Mouse (Mus musculus) limb, embryonic 15.5 days (tissue): ENCODE data around the gene Lcn11. TPM values are rescaled to one million over a fixed set of nuclear protein-coding genes. Genes with fewer than 3 reads are reported as not detected.
"Not testable (repeated sequence)": the region's sequence is repeated elsewhere in the genome, so short reads cannot be mapped to it uniquely, and the experiment has no call there.

Source experiments
- ATAC-seq: fragments of 200-750 bp; cut with Nextera tagmentation; 2 replicates; pipeline ENCODE4 v1.8.0; 2017; ENCODE audit warnings: low read depth, moderate TSS enrichment; ENCODE audit not compliant: insufficient number of reproducible peaks, low FRiP score, low TSS enrichment
- H3K27ac ChIP-seq: fragments of 300-500 bp; sonication (generic); 2 replicates; pipeline ENCODE4 v1.5.1; 2015; ENCODE audit warnings: moderate library complexity, mild to moderate bottlenecking, inconsistent platforms
- H3K27me3 ChIP-seq: fragments of 300-500 bp; sonication (generic); 2 replicates; pipeline ENCODE4 v1.6.1; 2015; ENCODE audit warnings: inconsistent platforms
- H3K36me3 ChIP-seq: fragments of 300-500 bp; sonication (generic); 2 replicates; pipeline ENCODE4 v1.6.1; 2015; ENCODE audit warnings: inconsistent platforms
- H3K4me1 ChIP-seq: fragments of 300-500 bp; sonication (generic); 2 replicates; pipeline ENCODE4 v1.6.1; 2015; ENCODE audit warnings: inconsistent platforms
- H3K4me2 ChIP-seq: fragments of 300-500 bp; sonication (generic); 2 replicates; pipeline ENCODE4 v1.6.1; 2015; ENCODE audit warnings: mild to moderate bottlenecking, inconsistent platforms
- H3K4me3 ChIP-seq: fragments of 300-500 bp; sonication (generic); 2 replicates; pipeline ENCODE4 v1.5.1; 2015; ENCODE audit warnings: mild to moderate bottlenecking, inconsistent platforms
- H3K9ac ChIP-seq: fragments of 300-500 bp; sonication (generic); 2 replicates; pipeline ENCODE4 v1.6.1; 2015; ENCODE audit warnings: inconsistent platforms
- H3K9me3 ChIP-seq: fragments of 300-500 bp; sonication (generic); 2 replicates; pipeline ENCODE4 v1.6.1; 2016; ENCODE audit warnings: inconsistent platforms
- WGBS: fragments of 180-500 bp; shearing (Covaris S2); methylation state at CpG from one replicate; pipeline ENCODE4 v1.1.7; 2015; 5-methylcytosine and 5-hydroxymethylcytosine counted together
- polyA plus RNA-seq: library from polyadenylated mRNA; unstranded; fragments of >200 nt; fragmentation: Nextera tagmentation; extraction: Ambion mirVana; gene quantifications from 2 replicates; pipeline ENCODE4 v1.2.1, GENCODE M21; 2015

Lcn11 gene
- polyA plus RNA-seq, 1 experiment from 2014 or later, result not detected

GRCm38 (mm10) chr2:25780921-25781320 lies 4.1 kb downstream of the Lcn11 start:
- H3K36me3 ChIP-seq, result no peaks in the 10 kb centered on the region
- no peaks in the 10 kb centered on the region for H3K9me3 ChIP-seq
- 35% methylated on average over 4 of the region's 4 CpGs for WGBS
- H3K4me1 ChIP-seq, result no peaks in the 10 kb centered on the region
- no peak overlapping the region for H3K4me2 ChIP-seq
- H3K27me3 ChIP-seq, result no peaks in the 10 kb centered on the region
- no peak overlapping the region for H3K4me3 ChIP-seq
- no peak for ATAC-seq
- H3K9ac ChIP-seq, result no peak overlapping the region
- H3K27ac ChIP-seq, result no peak overlapping the region

GRCm38 (mm10) chr2:25781957-25782356 lies 5.1 kb downstream of the Lcn11 start, which contains the start of gene Gm13539:
Gm13539 (plus strand) TSS chr2:25782257.
- ATAC-seq, result no peak
- H3K27me3 ChIP-seq, result no peaks in the 10 kb centered on the region
- no peak within 1 kb of the TSS for H3K9ac ChIP-seq
- H3K4me3 ChIP-seq, result no peak within 1 kb of the TSS
- WGBS, result 82% methylated on average over 3 of the region's 3 CpGs
- H3K4me2 ChIP-seq, result no peak within 1 kb of the TSS
- H3K36me3 ChIP-seq, result no peaks in the 10 kb centered on the region
- H3K27ac ChIP-seq, result no peak within 1 kb of the TSS
- H3K9me3 ChIP-seq, result no peaks in the 10 kb centered on the region
- no peaks in the 10 kb centered on the region for H3K4me1 ChIP-seq

- Histone ChIP-seq H3K4me1 (no peaks in the 10 kb centered on the region), H3K9ac (no peak overlapping the region), H3K4me2 (no peak overlapping the region), H3K9me3 (no peaks in the 10 kb centered on the region), H3K27me3 (no peaks in the 10 kb centered on the region), H3K36me3 (no peaks in the 10 kb centered on the region), H3K27ac (no peak overlapping the region), H3K4me3 (no peak overlapping the region)
- no peak for ATAC-seq
- 65% methylated on average over 5 of the region's 5 CpGs for WGBS
Measured at GRCm38 (mm10) chr2:25785573-25786322, 8.9 kb downstream of the Lcn11 start.

- Histone ChIP-seq H3K9me3 (no peaks in the 10 kb centered on the region), H3K4me2 (no peak overlapping the region), H3K27ac (no peak overlapping the region), H3K36me3 (no peaks in the 10 kb centered on the region), H3K4me1 (no peaks in the 10 kb centered on the region), H3K9ac (no peak overlapping the region), H3K27me3 (no peaks in the 10 kb centered on the region), H3K4me3 (no peak overlapping the region)
- ATAC-seq, result no peak
- WGBS, result 82% methylated on average over 3 of the region's 3 CpGs
Measured at GRCm38 (mm10) chr2:25789092-25789491, 12.3 kb downstream of the Lcn11 start.

GRCm38 (mm10) chr2:25797635-25798034 lies 20.8 kb downstream of the Lcn11 start:
- Histone ChIP-seq H3K36me3 (no peaks in the 10 kb centered on the region), H3K9me3 (no peaks in the 10 kb centered on the region), H3K27ac (no peak overlapping the region), H3K27me3 (no peaks in the 10 kb centered on the region), H3K4me2 (no peak overlapping the region), H3K9ac (no peak overlapping the region), H3K4me1 (no peaks in the 10 kb centered on the region), H3K4me3 (no peak overlapping the region)
- ATAC-seq, result no peak
- 20% methylated on average over 2 of the region's 2 CpGs for WGBS

- no peaks in the 10 kb centered on the region for H3K36me3 ChIP-seq
- H3K27ac ChIP-seq, result no peak overlapping the region
- no peak for ATAC-seq
- H3K4me2 ChIP-seq, result no peak overlapping the region
- H3K4me3 ChIP-seq, result no peak overlapping the region
- H3K27me3 ChIP-seq, result no peaks in the 10 kb centered on the region
- no peaks in the 10 kb centered on the region for H3K9me3 ChIP-seq
- 64% methylated on average over 5 of the region's 5 CpGs for WGBS
- H3K9ac ChIP-seq, result no peak overlapping the region
- H3K4me1 ChIP-seq, result no peaks in the 10 kb centered on the region
Measured at GRCm38 (mm10) chr2:25798065-25798464, 21.2 kb downstream of the Lcn11 start.

- Histone ChIP-seq H3K36me3 (no peaks in the 10 kb centered on the region), H3K4me1 (no peaks in the 10 kb centered on the region), H3K9ac (no peak overlapping the region), H3K27ac (no peak overlapping the region), H3K4me2 (no peak overlapping the region), H3K27me3 (no peaks in the 10 kb centered on the region), H3K4me3 (no peak overlapping the region), H3K9me3 (no peaks in the 10 kb centered on the region)
- ATAC-seq, result no peak
- WGBS, result 73% methylated on average over 2 of the region's 2 CpGs
Measured at GRCm38 (mm10) chr2:25811711-25812110, 34.9 kb downstream of the Lcn11 start.

GRCm38 (mm10) chr2:25813364-25813763 lies 36.5 kb downstream of the Lcn11 start:
- H3K9ac ChIP-seq, result no peak overlapping the region
- no peak overlapping the region for H3K4me3 ChIP-seq
- H3K27ac ChIP-seq, result no peak overlapping the region
- no peaks in the 10 kb centered on the region for H3K9me3 ChIP-seq
- H3K36me3 ChIP-seq, result no peaks in the 10 kb centered on the region
- 74% methylated on average over 5 of the region's 5 CpGs for WGBS
- H3K4me1 ChIP-seq, result no peaks in the 10 kb centered on the region
- H3K4me2 ChIP-seq, result no peak overlapping the region
- H3K27me3 ChIP-seq, result no peaks in the 10 kb centered on the region
- ATAC-seq, result no peak

- ATAC-seq, H3K4me2 ChIP-seq, H3K9ac ChIP-seq, H3K36me3 ChIP-seq, H3K9me3 ChIP-seq, H3K27ac ChIP-seq, H3K4me3 ChIP-seq, H3K4me1 ChIP-seq, H3K27me3 ChIP-seq: not testable (repeated sequence)
- WGBS, result 71% methylated on average over 1 of the region's 1 CpGs
Measured at GRCm38 (mm10) chr2:25815748-25816147, 38.9 kb downstream of the Lcn11 start, which contains the start of gene Glt6d1. Glt6d1 (minus strand) TSS chr2:25815848.

GRCm38 (mm10) chr2:25822806-25823205 lies 46.0 kb downstream of the Lcn11 start, which contains the start of gene Lcn9:
Lcn9 (plus strand) TSS chr2:25823153.
- Histone ChIP-seq H3K27me3 (no peaks in the 10 kb centered on the region), H3K36me3 (no peaks in the 10 kb centered on the region), H3K9me3 (no peaks in the 10 kb centered on the region), H3K9ac (no peak within 1 kb of the TSS), H3K4me3 (no peak within 1 kb of the TSS), H3K4me1 (no peaks in the 10 kb centered on the region), H3K4me2 (no peak within 1 kb of the TSS), H3K27ac (no peak within 1 kb of the TSS)
- no peak for ATAC-seq
- WGBS, result 55% methylated on average over 1 of the region's 1 CpGs

- WGBS, result 85% methylated on average over 3 of the region's 3 CpGs
- ATAC-seq, result no peak
- Histone ChIP-seq H3K27me3 (no peaks in the 10 kb centered on the region), H3K4me3 (no peak overlapping the region), H3K9ac (no peak overlapping the region), H3K9me3 (no peaks in the 10 kb centered on the region), H3K36me3 (no peaks in the 10 kb centered on the region), H3K27ac (no peak overlapping the region), H3K4me1 (no peaks in the 10 kb centered on the region), H3K4me2 (no peak overlapping the region)
Measured at GRCm38 (mm10) chr2:25824751-25825150, 47.9 kb downstream of the Lcn11 start.

- Histone ChIP-seq H3K27me3 (no peaks in the 10 kb centered on the region), H3K36me3 (no peaks in the 10 kb centered on the region), H3K27ac (no peak overlapping the region), H3K9me3 (no peaks in the 10 kb centered on the region), H3K4me2 (no peak overlapping the region), H3K4me1 (no peaks in the 10 kb centered on the region), H3K9ac (no peak overlapping the region), H3K4me3 (no peak overlapping the region)
- no peak for ATAC-seq
- WGBS, result 76% methylated on average over 8 of the region's 8 CpGs
Measured at GRCm38 (mm10) chr2:25828344-25828947, 51.6 kb downstream of the Lcn11 start.
